Mouse (Mus musculus) lung, postnatal 0 days (tissue): ENCODE results near the gene Klhl32. TPM values are rescaled to one million over a fixed set of nuclear protein-coding genes. Genes with fewer than 3 reads are reported as not detected.

Experiments used
- ATAC-seq: fragments of 200-750 bp; cut with Nextera tagmentation; 2 replicates; pipeline ENCODE4 v1.8.0; 2017; ENCODE audit warnings: moderate library complexity
- DNase-seq: peaks from one replicate; pipeline ENCODE4 v3.0.0-alpha.2; 2016; ENCODE audit warnings: low spot score
- H3K27ac ChIP-seq: fragments of 300-500 bp; sonication (generic); 2 replicates; pipeline ENCODE4 v1.5.1; 2014; ENCODE audit warnings: antibody characterized with exemption, mild to moderate bottlenecking, low read length, mixed read lengths
- H3K27me3 ChIP-seq: fragments of 300-500 bp; sonication (generic); replicated peaks from 2 replicates; pipeline ENCODE4 v1.6.1; 2014; ENCODE audit warnings: low read length, mixed read lengths; ENCODE audit not compliant: insufficient read depth
- H3K36me3 ChIP-seq: fragments of 300-500 bp; sonication (generic); 2 replicates; pipeline ENCODE4 v1.6.1; 2014; ENCODE audit warnings: low read length, mixed read lengths; ENCODE audit not compliant: insufficient read depth
- H3K4me1 ChIP-seq: fragments of 300-500 bp; sonication (generic); 2 replicates; pipeline ENCODE4 v1.6.1; 2014; ENCODE audit warnings: antibody characterized with exemption, low read depth, low read length, mixed read lengths; ENCODE audit not compliant: insufficient read depth
- H3K4me2 ChIP-seq: fragments of 300-500 bp; sonication (generic); replicated peaks from 2 replicates; pipeline ENCODE4 v1.6.1; 2014; ENCODE audit warnings: low read depth, mild to moderate bottlenecking, low read length, moderate library complexity, mixed read lengths
- H3K4me3 ChIP-seq: fragments of 300-500 bp; sonication (generic); 2 replicates; pipeline ENCODE4 v1.5.1; 2014; ENCODE audit warnings: low read depth, low read length
- H3K9ac ChIP-seq: fragments of 300-500 bp; sonication (generic); replicated peaks from 2 replicates; pipeline ENCODE4 v1.6.1; 2014; ENCODE audit warnings: low read depth, mild to moderate bottlenecking
- H3K9me3 ChIP-seq: fragments of 300-500 bp; sonication (generic); 2 replicates; pipeline ENCODE4 v1.6.1; 2016; ENCODE audit warnings: low read length, mixed read lengths
- CTCF ChIP-seq: IDR thresholded peaks from 2 replicates; pipeline ENCODE4 v1.5.1; 2016; ENCODE audit warnings: antibody characterized with exemption, mild to moderate bottlenecking
- EP300 ChIP-seq: IDR thresholded peaks from 2 replicates; pipeline ENCODE4 v1.6.1; 2016; ENCODE audit warnings: antibody characterized with exemption, mild to moderate bottlenecking, control low read depth
- WGBS: fragments of 180-500 bp; shearing (Covaris S2); extraction: QIAGEN DNeasy Blood & Tissue Kit; methylation state at CpG from one replicate; pipeline ENCODE4 v1.1.7; 2014; 5-methylcytosine and 5-hydroxymethylcytosine counted together
- polyA plus RNA-seq: library from polyadenylated mRNA; unstranded; fragments of >200 nt; fragmentation: Nextera tagmentation; extraction: Ambion mirVana; gene quantifications from 2 replicates; pipeline ENCODE4 v1.2.1, GENCODE M21; 2015

Klhl32 gene
- polyA plus RNA-seq, 1 experiment from 2014 or later: 0.95 TPM

GRCm38 (mm10) chr4:24789331-24789730, 61.6 kb downstream of the Klhl32 start:
- Histone ChIP-seq H3K4me1 (no peaks in the 10 kb centered on the region), H3K9ac (no peak overlapping the region), H3K4me3 (no peak overlapping the region), H3K9me3 (no peaks in the 10 kb centered on the region), H3K27me3 (no peaks in the 10 kb centered on the region), H3K27ac (no peak overlapping the region), H3K4me2 (no peak overlapping the region), H3K36me3 (no peaks in the 10 kb centered on the region)
- ATAC-seq: no peak
- DNase-seq: no peak
- WGBS: 79% methylated on average over 1 of the region's 1 CpGs
- TF ChIP-seq EP300: no peak
- no peak for TF ChIP-seq CTCF

GRCm38 (mm10) chr4:24785757-24786532, 65.0 kb downstream of the Klhl32 start:
- ATAC-seq (no peak), DNase-seq (no peak)
- Histone ChIP-seq H3K4me1 (no peaks in the 10 kb centered on the region), H3K27ac (no peak overlapping the region), H3K4me3 (no peak overlapping the region), H3K27me3 (no peaks in the 10 kb centered on the region), H3K36me3 (no peaks in the 10 kb centered on the region), H3K9me3 (no peaks in the 10 kb centered on the region), H3K9ac (no peak overlapping the region), H3K4me2 (no peak overlapping the region)
- TF ChIP-seq EP300 (no peak), CTCF (no peak)
- WGBS: 47% methylated on average over 7 of the region's 7 CpGs

GRCm38 (mm10) chr4:24765919-24766318, 85.0 kb downstream of the Klhl32 start:
- no peak overlapping the region for H3K4me3 ChIP-seq
- no peak for ATAC-seq
- H3K9ac ChIP-seq: no peak overlapping the region
- no peaks in the 10 kb centered on the region for H3K27me3 ChIP-seq
- no peak overlapping the region for H3K27ac ChIP-seq
- TF ChIP-seq EP300 (no peak), CTCF (no peak)
- H3K4me2 ChIP-seq: no peak overlapping the region
- H3K36me3 ChIP-seq: no peaks in the 10 kb centered on the region
- WGBS: 82% methylated on average over 2 of the region's 2 CpGs
- DNase-seq: no peak
- no peaks in the 10 kb centered on the region for H3K4me1 ChIP-seq
- no peaks in the 10 kb centered on the region for H3K9me3 ChIP-seq

GRCm38 (mm10) chr4:24765469-24765868, 85.5 kb downstream of the Klhl32 start:
- Histone ChIP-seq H3K9me3 (no peaks in the 10 kb centered on the region), H3K4me3 (no peak overlapping the region), H3K9ac (no peak overlapping the region), H3K4me1 (no peaks in the 10 kb centered on the region), H3K27ac (no peak overlapping the region), H3K36me3 (no peaks in the 10 kb centered on the region), H3K27me3 (no peaks in the 10 kb centered on the region), H3K4me2 (no peak overlapping the region)
- ATAC-seq (no peak), DNase-seq (no peak)
- TF ChIP-seq EP300 (no peak), CTCF (no peak)
- WGBS: 64% methylated on average over 3 of the region's 3 CpGs

- no peak for TF ChIP-seq CTCF
- WGBS: 71% methylated on average over 2 of the region's 2 CpGs
Observed at GRCm38 (mm10) chr4:24764558-24764957, 86.4 kb downstream of the Klhl32 start.

GRCm38 (mm10) chr4:24763451-24763850, 87.5 kb downstream of the Klhl32 start:
- Histone ChIP-seq H3K4me1 (no peaks in the 10 kb centered on the region), H3K9me3 (no peaks in the 10 kb centered on the region), H3K4me3 (no peak overlapping the region), H3K27ac (no peak overlapping the region), H3K4me2 (no peak overlapping the region), H3K36me3 (no peaks in the 10 kb centered on the region), H3K9ac (no peak overlapping the region), H3K27me3 (no peaks in the 10 kb centered on the region)
- TF ChIP-seq CTCF: no peak
- TF ChIP-seq EP300: no peak
- DNase-seq (no peak), ATAC-seq (no peak)
- 86% methylated on average over 4 of the region's 4 CpGs for WGBS

More at GRCm38 (mm10) chr4:24764558-24764957, 86.4 kb downstream of the Klhl32 start:
- no peak for ATAC-seq
- no peak for DNase-seq
- Histone ChIP-seq H3K4me3 (no peak overlapping the region), H3K9me3 (no peaks in the 10 kb centered on the region), H3K27me3 (no peaks in the 10 kb centered on the region), H3K4me2 (no peak overlapping the region), H3K27ac (no peak overlapping the region), H3K4me1 (no peaks in the 10 kb centered on the region), H3K9ac (no peak overlapping the region), H3K36me3 (no peaks in the 10 kb centered on the region)
